Mouse (Mus musculus): ENCODE results near the gene AC140267.1.

- TF ChIP-seq CTCF (conservative IDR thresholded peaks at IDR 0.05; ENCODE audit: insufficient read depth, insufficient read length, low read depth, low read length) (no peak), POLR2A (IDR thresholded peaks at IDR 0.05; ENCODE audit: low read depth, low read length) (no peak)
These were observed 2.6 kb upstream of the AC140267.1 start for GRCm38 (mm10) chr15:80233053-80233452.
